Mouse (Mus musculus) cerebellum, postnatal 4 days (tissue): Measurements from ENCODE around the gene P4ha2.

ENCODE experiments used
- DNase-seq, 2 experiments: peaks; one replicate each; pipeline ENCODE4 v3.0.0; 2022; ENCODE audit warnings: low spot score in 2 of 2, mixed read lengths in 1 of 2

P4ha2 gene

GRCm38 (mm10) chr11:54068520-54069371 is 31.1 kb upstream of the P4ha2 start, which contains the start of gene Pdlim4:
TSS of gene Pdlim4 (minus strand) at chr11:54069014.
- DNase-seq, result peak; percentile 41 to 55

- peak in 1 of 2 experiments; percentile 40 for DNase-seq
These were observed 28.0 kb upstream of the P4ha2 start for GRCm38 (mm10) chr11:54071726-54072445.

- no peak for DNase-seq
These were observed 26.6 kb upstream of the P4ha2 start for GRCm38 (mm10) chr11:54073291-54073690.

GRCm38 (mm10) chr11:54075353-54075752 is 24.5 kb upstream of the P4ha2 start:
- DNase-seq, result no peak

DNA sequence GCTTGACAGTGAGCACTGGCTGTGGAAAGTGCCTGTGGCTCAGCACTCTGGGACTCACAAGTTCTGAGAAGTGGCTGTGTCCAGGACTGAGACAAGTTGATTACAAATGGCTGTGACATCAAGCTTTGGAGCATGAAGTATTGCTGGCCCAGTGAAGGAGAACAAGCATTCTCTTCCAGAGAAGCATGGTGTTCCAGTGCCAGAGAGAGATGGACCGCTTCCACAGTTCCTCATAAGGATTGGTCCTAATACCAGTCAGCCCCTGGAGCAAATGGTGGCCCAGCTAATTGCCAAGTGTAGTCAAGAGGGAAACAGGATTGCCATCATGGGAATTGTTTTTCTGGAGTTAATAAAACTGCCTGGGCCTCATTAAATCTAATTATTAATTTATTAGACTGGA is 23.8 kb upstream of the P4ha2 start:
- no peak for DNase-seq

DNA sequence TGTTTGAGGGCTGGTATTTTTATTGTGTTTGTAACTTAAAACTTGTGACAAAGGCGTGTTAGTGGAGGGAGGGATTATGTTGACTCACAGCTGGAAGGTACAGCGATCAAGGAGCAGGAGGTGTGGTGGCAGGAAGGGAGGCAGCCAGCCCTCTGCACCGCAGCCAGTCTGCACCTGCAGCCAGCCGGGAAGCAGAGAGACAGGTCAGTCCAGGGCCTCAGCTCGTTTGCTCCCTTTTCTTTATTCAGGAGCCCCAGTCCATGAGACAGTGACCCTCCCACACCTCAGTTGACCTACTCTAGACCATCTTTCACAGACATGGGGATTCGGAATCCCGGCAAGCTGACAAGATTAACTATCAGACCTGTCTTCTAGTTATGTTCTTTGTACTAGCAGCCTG is 19.5 kb upstream of the P4ha2 start:
- no peak for DNase-seq

DNA sequence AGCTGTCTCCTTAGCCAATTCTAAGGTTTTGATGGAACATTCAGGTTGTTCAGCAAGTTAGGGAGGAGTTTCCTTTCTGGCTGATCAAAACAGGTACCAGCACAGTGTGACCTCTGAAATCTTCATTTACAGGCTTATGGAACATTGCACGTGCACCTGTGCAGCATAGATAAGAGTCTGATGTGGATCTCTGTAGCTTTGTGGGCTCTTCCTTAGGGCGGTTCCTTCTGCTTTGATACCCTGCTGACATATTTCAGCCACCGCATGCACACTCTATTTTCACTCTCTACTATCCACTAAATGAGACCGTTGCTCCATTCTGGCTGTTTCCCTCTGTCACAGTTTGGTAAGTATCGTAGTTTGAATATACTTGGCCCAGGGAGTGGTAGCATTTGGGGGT is 17.2 kb upstream of the P4ha2 start:
- no peak for DNase-seq

DNA sequence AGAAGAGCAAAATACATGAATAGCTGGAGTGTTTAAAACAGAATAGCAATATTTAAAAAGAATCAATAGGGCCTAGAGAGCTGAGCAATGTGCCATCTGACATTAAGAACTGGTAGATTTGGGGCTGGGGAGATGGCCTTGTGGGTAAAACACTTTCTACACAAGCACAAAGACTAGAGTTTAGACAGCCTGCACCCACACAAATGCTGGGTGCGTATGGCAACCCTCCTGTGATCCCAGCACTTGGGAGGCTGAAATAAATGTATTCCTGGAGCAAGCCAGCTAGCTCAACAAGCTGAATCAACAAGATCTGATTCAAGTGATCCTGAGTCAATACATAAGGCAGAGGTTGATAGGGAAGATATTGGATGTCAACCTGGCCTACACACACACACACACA is 14.9 kb upstream of the P4ha2 start:
- no peak for DNase-seq

DNA sequence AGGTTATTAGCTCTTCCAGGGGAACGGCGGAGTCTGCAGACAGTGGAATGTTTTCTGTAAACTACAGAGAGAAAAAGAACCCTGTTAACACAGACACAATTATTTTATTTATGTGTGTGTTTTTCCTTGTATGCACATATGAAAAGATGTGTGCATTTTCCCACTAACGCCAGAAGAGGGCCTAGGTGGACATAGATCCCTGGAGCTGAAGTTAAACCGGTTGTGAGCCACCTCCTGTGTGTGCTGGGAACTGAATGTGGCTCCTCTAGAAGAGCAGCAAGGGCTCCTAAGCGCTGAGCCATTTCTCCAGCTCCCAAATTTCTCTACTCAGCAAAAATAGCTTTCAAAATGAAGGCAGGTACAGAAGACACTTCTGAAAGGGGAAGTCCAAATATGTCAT is 14.1 kb upstream of the P4ha2 start:
- DNase-seq, result no peak

DNA sequence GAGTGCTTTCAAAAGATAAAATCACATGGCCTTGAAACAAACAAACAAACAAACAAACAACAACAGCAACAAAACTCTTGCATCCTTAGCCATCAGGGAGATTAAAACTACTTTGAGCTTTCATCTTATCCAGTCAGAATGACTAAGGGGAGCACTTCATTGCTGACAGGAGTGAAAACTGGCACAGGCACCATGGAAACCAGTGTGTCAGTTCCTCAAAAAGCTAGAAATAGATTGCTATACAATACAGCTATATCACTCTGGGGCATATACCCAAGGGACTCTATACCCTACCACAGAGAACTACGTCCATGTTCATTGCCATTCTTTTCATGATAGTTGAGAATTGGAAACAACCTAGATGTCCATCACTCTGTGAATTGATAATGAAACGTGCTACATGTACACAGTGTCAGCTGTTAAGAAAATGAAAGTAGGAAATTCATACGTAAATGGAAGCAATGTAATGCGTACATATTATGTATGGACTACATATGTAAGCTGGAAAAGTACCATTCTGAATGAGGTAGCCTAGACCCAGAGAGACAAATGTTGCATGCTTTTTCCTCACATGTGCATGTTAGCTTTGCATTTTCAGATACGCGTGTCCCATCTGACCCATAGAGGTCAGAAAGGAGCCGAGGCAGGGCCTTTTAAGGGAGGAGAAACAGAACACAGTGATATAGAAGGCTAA is 11.5 kb upstream of the P4ha2 start:
- DNase-seq, result no peak

DNA sequence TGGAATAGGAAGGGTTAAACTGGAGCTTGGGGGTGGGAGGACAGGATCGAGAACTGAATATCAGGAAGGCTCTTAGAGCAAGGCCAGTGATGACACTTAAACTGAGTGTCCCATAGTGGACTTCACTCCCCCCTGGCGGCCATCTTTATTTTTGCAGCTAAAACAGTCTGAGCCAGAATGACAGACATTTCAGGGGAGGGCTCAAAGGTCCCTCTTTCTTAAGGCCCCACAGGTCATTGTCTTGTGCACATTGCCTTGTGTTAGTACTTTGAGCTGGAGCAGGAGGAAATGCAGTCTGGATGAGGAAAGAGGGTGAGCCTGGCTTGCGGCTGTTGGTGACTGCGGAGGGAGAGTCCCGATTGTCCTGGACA is 11.0 kb upstream of the P4ha2 start:
- DNase-seq, result peak; percentile 73 to 88

- no peak for DNase-seq
These were observed 9.6 kb upstream of the P4ha2 start for GRCm38 (mm10) chr11:54090091-54090879.

DNA sequence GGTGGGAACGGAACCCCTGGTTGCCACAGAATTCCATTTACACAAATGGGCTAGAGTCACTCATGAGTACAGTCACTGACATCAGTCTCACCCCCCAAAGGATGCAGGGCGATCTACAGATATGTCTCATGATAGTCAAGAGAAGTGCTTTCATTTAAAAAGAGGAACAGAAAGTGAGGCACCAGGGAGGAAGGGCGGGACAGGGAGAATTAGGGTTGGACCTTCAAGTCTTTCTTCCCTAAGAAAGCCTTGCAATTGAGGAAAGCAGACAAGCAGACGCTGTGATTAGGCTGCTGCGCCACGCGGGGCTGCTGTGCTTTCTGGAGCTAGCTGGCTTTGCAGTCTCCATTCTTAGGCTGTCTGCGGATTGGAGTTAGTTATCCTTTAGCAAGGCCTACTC is 8.2 kb upstream of the P4ha2 start:
- no peak for DNase-seq

- DNase-seq, result no peak
These were observed 7.7 kb upstream of the P4ha2 start for GRCm38 (mm10) chr11:54092188-54092587.

- peak in 1 of 2 experiments; percentile 42 for DNase-seq
These were observed 6.9 kb upstream of the P4ha2 start for GRCm38 (mm10) chr11:54093000-54093399.

DNA sequence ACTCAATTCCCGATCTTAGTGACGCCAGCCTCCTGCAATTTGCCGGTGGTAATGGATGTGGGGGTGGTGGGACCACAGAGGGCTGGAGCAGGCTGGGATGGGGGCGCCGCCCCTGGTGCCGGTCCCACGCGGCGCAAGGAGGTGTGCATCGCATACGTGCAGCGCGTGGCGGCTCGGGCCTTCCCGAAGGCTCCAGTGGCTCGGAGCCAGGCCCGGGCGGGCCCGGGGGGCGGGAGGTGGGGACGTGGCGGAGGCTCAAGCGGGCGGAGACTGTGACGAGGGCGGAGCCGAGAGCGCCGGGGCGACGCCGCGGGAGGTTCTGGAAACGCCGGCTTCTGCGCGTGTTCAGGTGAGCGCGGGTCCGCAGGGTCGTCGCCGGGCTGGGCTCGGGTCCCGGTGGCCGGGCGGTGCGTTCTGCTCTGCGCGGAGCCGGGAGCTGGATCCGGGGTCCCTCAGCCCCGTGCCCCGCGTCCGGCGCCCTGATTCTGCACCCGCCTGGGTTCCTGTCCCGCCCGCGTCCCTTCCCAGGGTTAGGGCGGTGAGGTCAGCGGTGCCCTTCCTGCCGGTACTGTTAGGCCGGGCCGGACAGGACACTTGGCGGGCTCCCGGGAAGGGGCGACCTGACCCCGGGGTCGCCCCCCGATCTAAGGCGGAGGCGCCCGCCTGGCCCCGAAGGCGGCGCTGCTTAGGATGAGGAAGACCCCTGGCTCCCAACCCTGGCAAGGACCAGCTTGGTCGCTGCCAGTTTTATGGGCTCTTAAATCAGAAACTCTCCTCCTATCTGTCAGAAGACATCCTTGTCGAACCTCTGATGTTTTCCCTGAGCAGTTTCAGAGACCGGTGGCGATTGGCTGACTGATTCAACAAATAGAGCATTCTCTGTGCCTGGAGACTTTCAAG is 1.0 kb downstream of the P4ha2 start:
- peak in 1 of 2 experiments; percentile 57 for DNase-seq

DNA sequence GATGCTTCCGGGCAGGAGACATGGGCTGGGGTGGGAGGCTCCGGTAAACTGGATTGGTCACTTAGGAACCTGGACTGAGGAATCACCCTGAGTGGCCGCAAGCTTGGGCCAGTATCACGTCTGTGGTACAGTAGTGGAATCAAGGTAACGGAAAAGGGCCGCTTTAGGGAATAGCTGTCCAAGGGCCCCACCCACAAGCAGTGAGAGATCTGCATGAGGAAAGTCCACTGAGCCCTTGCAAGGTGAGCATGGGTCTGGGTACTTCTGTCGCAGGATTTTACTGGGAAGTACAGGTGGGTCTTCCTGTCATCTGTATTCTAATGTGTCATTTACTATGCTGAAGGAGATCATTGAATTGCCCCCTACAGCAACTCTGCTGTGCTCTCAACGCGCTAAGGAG is 1.8 kb downstream of the P4ha2 start:
- DNase-seq, result no peak

DNA sequence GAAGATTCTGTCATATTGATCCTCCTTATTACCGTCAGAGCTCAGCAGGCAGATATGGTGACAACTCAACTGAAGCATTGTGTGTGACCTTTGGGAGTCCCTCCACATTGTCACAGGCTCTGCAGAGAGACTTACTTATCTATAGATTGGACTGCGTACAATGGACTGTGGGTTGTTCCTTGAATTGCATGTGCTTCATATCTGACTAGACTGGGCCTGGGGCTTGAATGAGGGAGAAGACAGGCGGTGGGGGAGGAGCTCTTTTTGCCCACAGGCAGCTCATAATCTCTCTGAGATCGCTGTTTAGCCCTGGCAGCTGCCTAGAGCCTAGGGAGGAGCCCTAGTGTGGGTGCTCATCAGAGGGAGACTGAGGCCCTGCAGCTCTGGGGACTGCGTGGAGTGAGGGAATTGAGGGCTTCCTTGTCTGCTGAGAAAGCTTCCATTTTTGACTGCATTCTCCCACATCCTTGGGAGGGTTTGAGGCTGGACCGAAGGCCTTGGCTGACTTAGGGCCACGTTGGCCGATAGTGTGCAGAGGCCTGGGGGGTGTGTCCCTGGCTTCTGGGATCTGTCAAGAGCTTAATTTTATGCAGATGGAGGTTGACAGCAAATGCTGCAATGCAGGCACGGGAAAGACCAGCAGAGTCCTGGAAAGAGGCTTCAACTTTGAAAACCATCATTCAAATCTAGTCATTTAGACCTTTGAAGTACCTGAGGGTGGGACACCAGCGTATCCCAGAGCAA is 3.0 kb downstream of the P4ha2 start:
- no peak for DNase-seq

DNA sequence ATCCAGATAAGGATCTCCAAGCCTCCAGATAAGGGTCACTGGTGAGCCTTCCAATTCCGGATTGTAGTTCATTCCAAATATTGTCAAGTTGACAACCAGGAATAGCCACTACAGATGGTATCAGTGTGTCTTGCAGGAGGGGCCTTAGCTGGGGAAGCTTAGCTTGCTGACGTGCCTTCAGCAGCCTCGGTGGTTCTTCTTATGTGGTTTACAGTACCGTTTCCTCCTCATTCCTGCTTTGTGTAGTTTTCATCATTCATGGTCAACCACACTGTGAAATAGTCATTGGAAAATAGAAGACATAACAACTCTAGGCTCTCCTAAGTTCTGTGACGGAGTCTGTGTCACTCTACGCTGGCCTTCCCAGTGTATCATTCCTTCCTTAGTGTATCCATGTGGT is 5.1 kb downstream of the P4ha2 start:
- DNase-seq, result no peak

DNA sequence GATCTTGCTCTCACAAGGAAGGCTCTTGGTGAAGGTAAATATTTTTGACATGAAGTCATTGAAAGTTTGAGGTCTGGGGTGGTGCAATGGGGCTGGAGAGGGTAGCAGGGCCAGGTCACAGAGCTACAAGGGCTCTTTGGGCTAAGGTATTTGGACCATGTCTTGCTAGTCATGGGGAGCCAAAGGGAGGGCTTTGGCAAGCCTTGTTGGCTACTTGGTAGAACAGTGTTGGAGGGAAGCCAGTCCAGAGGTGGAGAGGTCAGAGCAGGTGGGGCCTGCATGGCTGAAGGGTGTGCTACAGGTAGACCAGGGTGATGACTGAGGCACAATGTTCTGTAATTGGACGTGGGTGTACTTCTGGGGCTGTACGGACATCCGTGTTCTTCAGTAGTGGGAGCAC is 6.8 kb downstream of the P4ha2 start:
- no peak for DNase-seq
